ENCODE assay signal across 13 mouse cellular contexts in genomic region chr4:149609256-149610025, GRCm38 (mm10). TPM values are rescaled to one million over a fixed set of nuclear protein-coding genes. Genes with fewer than 3 reads are reported as not detected.
DNase-seq lines count a peak whose midpoint lies in the region; ATAC-seq and TF ChIP-seq lines count a peak whose summit lies in the region.
"Had no signal": no experiment of that assay in that cellular context is flagged by ENCODE, and none has a peak within 500 bp of the region (broad histone marks: within the 10 kb centered on the region; RNA-seq: fewer than 3 reads in every experiment).

No protein-coding gene starts in this region.

- H3K4me1 ChIP-seq in midbrain, embryonic 13.5 days (replicated peaks), result peaks cover 39% of the 10 kb centered on the region

- H3K9ac ChIP-seq in midbrain, embryonic 13.5 days (replicated peaks), result 0 out of 2 replicates have a peak overlapping the region, but pooled peaks have one; percentile 11
- H3K9ac ChIP-seq: liver, embryonic 13.5 days; neural tube, embryonic 12.5 days had no signal

- H3K27me3 ChIP-seq in midbrain, embryonic 13.5 days, result no peaks in the 10 kb centered on the region
- H3K27me3 ChIP-seq: liver, embryonic 13.5 days; neural tube, embryonic 12.5 days had no signal

- ATAC-seq in midbrain, embryonic 13.5 days, result 0 out of 2 replicates have a peak, but pooled peaks have one; percentile 14

- intact Hi-C loops in left cerebral cortex, adult 2 months (cut with DNase I), result no loop called here

- H3K9me3 ChIP-seq in midbrain, embryonic 13.5 days, result 0 out of 2 replicates have a peak, but pooled peaks cover 2% of the 10 kb centered on the region
- H3K9me3 ChIP-seq: liver, embryonic 13.5 days; neural tube, embryonic 12.5 days had no signal

- no peak overlapping the region for H3K4me2 ChIP-seq in midbrain, embryonic 13.5 days (replicated peaks)
- H3K4me2 ChIP-seq: liver, embryonic 13.5 days; neural tube, embryonic 12.5 days had no signal

- DNase-seq in cerebellum, adult 9-11 months, result peak; percentile 48
- no peak for DNase-seq in cerebellum, adult 18-20 months
- DNase-seq in left cerebral cortex, adult 2 months (ENCODE audit: extremely low spot score in 1 of 2, low spot score in 2 of 2), result peak; percentile 49 to 53
- DNase-seq in left cerebral cortex, adult 11 months (ENCODE audit: low spot score), result no peak
- DNase-seq in brain, adult 2 months (ENCODE audit: low read depth, low spot score), result peak; percentile 71
- DNase-seq in gastrocnemius, postnatal 25 days, result no peak
- DNase-seq in natural killer cell, adult 2 months (ENCODE audit: low spot score in 2 of 2), result no peak
- DNase-seq: cerebellum, adult 9-10 months; gastrocnemius, postnatal 36 days; kidney, adult 11 months; liver, embryonic 13.5 days had no signal

- H3K4me3 ChIP-seq in left cerebral cortex, adult 2 months, result no peak overlapping the region
- H3K4me3 ChIP-seq in midbrain, embryonic 13.5 days (replicated peaks), result no peak overlapping the region
- H3K4me3 ChIP-seq: liver, embryonic 13.5 days; neural tube, embryonic 12.5 days had no signal

- no peak overlapping the region for H3K27ac ChIP-seq in left cerebral cortex, adult 2 months
- no peak overlapping the region for H3K27ac ChIP-seq in midbrain, embryonic 13.5 days
- H3K27ac ChIP-seq: liver, embryonic 13.5 days; neural tube, embryonic 12.5 days had no signal

- TF ChIP-seq CTCF in left cerebral cortex, adult 2 months (IDR thresholded peaks at IDR 0.05), result no peak

- WGBS in midbrain, embryonic 13.5 days, result 66% methylated on average over 8 of the region's 8 CpGs

- peaks cover 2% of the 10 kb centered on the region; the same call in 1 of the 2 replicates for H3K36me3 ChIP-seq in midbrain, embryonic 13.5 days
- H3K36me3 ChIP-seq: liver, embryonic 13.5 days had no signal

RNA-seq across cellular contexts. Expression of gene Clstn1, which starts 23.2 kb away (rescaled TPM):
- 1,000 to 10,000 TPM; 1,405 to 1,413 TPM for total RNA-seq in left cerebral cortex, adult 2 months (2021)
- 41.9 and 61.9 TPM in 2 replicates for polyA plus RNA-seq in midbrain, embryonic 13.5 days (2015; fragmentation: Nextera tagmentation; extraction: Ambion mirVana)
- total RNA-seq in gastrocnemius, postnatal 25 days (2021), result 10 to 100 TPM; 29.0 to 29.1 TPM

Comparison
In these comparisons a context has a peak if more than half of its experiments do, and no peak if none do; other contexts are left out.
1. DNase-seq: peak in cerebellum, adult 9-11 months (single experiment), left cerebral cortex, adult 2 months (2 of 2) and brain, adult 2 months (single experiment); none in cerebellum, adult 18-20 months (0 of 2), left cerebral cortex, adult 11 months (single experiment), gastrocnemius, postnatal 25 days (single experiment) and natural killer cell, adult 2 months (0 of 2).
2. RNA of gene Clstn1, which starts 23.2 kb away (total RNA-seq): 1,405 to 1,413 TPM in left cerebral cortex, adult 2 months; 29.0 to 29.1 TPM in gastrocnemius, postnatal 25 days; every median in the first group is over 10 times any median in the second.